Mouse (Mus musculus): ENCODE results near the gene Mob1b. TPM values are rescaled to one million over a fixed set of nuclear protein-coding genes. Genes with fewer than 3 reads are reported as not detected.
A peak's percentile ranks its signal among the peaks of the same experiment; 100 is the strongest.

The Mob1b gene
- 12.5 and 13.2 TPM in 2 replicates for polyA plus RNA-seq (2016; fragmentation: Nextera tagmentation; extraction: Ambion mirVana)

DNA sequence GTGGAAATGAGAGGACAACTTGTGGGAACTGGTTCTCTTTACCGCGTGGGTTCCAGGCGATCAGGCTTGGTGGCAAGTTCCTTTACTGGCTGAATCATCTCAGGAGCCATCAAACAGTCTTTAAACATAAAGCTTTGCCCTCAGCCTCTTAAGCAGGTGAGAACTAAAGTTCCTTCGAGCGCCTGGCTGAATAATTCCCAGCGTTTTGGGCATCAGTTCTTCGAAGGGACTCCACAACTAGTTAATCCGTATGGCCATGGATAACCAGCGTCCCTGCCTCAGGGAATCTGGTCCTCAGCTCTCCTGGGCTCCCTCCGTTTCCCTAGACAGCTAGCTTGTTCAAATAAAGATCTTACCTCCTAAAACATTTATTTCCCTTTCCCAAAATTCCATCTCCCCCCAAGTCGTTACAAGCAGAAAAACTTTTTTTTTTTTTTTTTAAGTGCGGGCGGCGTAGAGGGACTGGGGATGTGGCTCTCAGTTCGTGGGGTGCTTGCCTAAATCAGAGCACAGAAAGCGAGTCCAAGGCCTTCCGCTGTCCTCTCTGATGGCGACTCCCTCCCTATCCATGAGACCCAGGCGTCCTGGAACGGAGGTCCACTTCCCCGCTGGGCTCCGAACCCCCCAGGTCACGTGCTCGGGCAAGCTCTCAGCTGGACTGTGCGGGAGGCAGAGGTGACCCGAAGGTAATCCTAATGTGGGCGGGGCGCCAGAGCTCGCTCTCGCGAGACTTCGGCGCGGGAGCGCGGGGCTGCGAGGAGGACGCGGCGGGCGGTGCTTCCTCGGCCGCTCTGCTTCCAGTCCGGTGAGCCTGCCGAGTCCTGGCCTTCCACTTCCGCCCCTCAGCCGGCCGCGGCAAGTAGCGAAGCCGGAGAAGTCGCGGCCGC is at the start of gene Mob1b:
Mob1b (plus strand) TSS at position 740 of the 887 bp plus-strand sequence.
- H3K4me1 ChIP-seq = peaks cover 33% of the 10 kb centered on the region
- H3K27me3 ChIP-seq (replicated peaks; ENCODE audit: low read depth, poor library complexity, severe bottlenecking) = no peaks in the 10 kb centered on the region
- peaks cover 4% of the 10 kb centered on the region; the same call in 1 of the 2 replicates for H3K36me3 ChIP-seq (replicated peaks)
- H3K9me3 ChIP-seq = no peaks in the 10 kb centered on the region
- peak within 1 kb of the TSS; percentile 96 for H3K27ac ChIP-seq (replicated peaks)
- WGBS = 1% methylated on average over 54 of the region's 54 CpGs
- DNase-seq (ENCODE audit: low spot score) = peak; percentile 98
- peak within 1 kb of the TSS; percentile 98 for H3K4me3 ChIP-seq

DNA sequence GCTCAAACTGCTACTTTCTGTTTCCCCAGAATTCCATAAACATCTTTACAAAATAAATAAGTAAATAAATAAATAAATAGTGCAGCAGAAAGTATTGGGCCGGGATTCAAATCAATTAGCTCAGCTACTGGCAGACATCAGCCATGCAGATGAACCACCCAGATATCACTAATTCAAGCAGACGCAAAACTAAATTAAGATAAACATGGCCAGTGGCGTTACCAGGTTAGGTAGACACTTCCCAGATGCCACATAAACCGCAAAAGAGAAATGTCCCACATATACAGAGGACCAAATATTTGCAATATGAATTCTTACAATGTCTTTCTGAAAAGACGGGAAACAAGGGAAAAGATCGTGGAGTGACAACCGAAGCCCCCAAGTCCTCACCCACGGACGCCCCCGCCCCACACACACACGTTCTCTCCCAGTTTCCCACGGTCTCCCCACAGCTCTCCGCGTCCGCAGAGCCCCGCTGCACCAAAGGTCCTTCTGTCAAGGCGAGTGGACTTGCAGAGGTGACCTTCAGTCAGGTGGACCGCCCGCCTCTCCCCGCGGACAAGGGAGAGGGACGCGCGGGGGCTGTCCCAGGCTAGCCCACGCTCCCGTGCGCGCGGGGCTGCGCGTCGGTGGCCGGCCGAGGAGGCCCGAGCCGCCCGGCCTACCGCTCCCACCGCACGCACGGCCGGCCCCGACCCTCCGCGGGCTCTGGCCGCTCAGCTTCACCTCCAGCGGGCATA is 45.8 kb upstream of the Mob1b start:
- H3K4me3 ChIP-seq = peak overlapping the region; percentile 97
- no peaks in the 10 kb centered on the region for H3K9me3 ChIP-seq
- H3K36me3 ChIP-seq (replicated peaks) = peaks cover 38% of the 10 kb centered on the region
- no peaks in the 10 kb centered on the region for H3K27me3 ChIP-seq (replicated peaks; ENCODE audit: low read depth, poor library complexity, severe bottlenecking)
- 2% methylated on average over 47 of the region's 47 CpGs for WGBS
- peak overlapping the region; percentile 99 for H3K27ac ChIP-seq (replicated peaks)
- peaks cover 22% of the 10 kb centered on the region for H3K4me1 ChIP-seq
- no peak for DNase-seq (ENCODE audit: low spot score)

DNA sequence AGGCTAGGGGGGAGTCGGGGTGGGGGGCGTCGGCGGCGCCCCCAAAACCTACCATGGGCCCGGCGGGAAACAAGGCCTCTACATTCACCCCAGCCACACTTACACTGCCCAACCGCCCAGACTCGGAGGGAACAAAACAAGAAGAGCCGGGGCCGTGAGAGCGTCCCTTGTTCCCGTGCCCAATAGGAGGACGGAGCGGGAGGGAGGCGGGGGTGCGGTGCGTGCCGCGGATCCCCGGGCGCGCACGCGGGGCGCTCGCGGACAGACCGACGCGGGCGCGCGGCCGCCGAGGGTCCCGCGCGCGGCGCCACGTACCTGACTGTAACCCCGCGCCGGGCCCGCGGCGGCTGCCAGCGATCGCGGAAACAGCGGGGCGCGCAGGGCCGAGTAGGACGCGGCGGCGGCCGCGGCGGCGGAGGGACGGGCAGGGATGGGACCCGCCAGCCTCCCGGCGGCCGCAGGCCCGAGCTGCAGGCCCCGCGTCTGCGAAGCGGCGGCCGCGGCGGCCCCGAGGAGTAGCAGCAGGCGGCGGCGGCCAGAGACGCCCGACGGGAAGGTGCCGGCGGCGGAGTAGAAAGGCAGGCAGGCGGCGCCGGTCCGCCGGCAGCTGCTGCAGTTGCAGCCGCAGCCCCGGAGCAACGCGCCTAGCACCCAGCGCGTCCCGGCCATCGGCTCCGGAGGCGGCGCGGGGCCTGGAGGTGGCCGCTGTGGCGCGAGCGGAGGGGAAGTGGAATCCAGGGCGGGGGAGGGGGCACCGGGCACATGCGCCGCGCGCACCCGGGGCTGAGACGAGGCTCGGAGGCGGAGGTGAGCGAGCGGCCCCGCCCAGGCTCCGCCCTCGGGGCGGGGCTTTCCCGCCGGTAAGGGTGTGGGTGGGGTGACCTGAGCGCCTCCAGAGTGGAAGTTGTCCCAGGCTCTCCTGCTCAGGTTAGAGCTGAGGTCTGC is 44.9 kb upstream of the Mob1b start, which contains the start of gene Grsf1:
Grsf1 (minus strand) TSS at position 729 of the 945 bp plus-strand sequence.
- no peaks in the 10 kb centered on the region for H3K9me3 ChIP-seq
- H3K4me1 ChIP-seq = peaks cover 22% of the 10 kb centered on the region
- H3K27ac ChIP-seq (replicated peaks) = peak within 1 kb of the TSS; percentile 99
- no peaks in the 10 kb centered on the region for H3K27me3 ChIP-seq (replicated peaks; ENCODE audit: low read depth, poor library complexity, severe bottlenecking)
- peak within 1 kb of the TSS; percentile 97 for H3K4me3 ChIP-seq
- WGBS = under 1% methylated on average over 127 of the region's 127 CpGs
- peaks cover 29% of the 10 kb centered on the region for H3K36me3 ChIP-seq (replicated peaks)
- peak; percentile 95 for DNase-seq (ENCODE audit: low spot score)

DNA sequence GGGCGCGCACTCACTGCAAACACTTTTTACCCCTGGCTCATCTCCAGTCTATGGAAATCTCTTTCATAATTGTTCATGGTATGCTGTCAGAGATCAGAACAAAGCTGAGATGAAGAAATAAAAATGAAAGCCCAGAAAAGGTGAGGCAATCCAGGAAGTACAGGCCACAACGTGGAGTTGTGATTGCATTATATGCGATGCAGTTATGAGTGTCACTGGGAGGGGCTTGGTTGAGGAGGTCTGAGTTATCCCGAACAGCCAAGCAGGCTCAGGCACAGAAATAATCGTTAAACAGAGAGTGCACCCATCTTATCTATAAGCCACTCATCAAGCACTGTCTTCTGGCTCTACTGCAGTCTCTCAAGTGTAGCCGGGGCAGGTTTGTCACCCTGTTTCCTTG is 41.7 kb upstream of the Mob1b start:
- no peak for DNase-seq (ENCODE audit: low spot score)
- Histone ChIP-seq H3K27ac (replicated peaks) (no peak overlapping the region), H3K27me3 (replicated peaks; ENCODE audit: low read depth, poor library complexity, severe bottlenecking) (no peaks in the 10 kb centered on the region), H3K4me3 (no peak overlapping the region), H3K9me3 (no peaks in the 10 kb centered on the region), H3K36me3 (replicated peaks) (no peaks in the 10 kb centered on the region), H3K4me1 (peaks cover 18% of the 10 kb centered on the region)
- WGBS = 68% methylated on average over 7 of the region's 7 CpGs

DNA sequence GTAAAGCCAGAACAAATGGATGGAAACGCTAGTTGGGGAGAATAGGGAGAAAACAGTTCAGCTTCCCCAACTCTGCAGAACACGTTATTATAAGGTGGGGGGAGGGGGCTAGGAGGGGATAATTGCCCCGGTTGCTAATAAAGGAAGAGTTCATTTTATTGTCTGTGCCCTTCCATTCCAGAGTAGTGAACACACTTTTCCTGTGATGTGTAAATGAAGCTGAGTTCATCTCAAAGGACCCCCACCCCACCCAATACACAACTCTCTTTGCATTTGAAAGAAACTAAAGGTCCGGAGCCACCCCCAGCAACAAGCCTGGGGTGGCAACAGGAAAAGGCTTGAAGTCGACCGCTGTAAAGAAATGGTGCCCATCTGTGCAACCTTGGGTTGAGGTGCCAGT is 41.3 kb upstream of the Mob1b start:
- H3K9me3 ChIP-seq = no peaks in the 10 kb centered on the region
- no peak overlapping the region for H3K27ac ChIP-seq (replicated peaks)
- no peaks in the 10 kb centered on the region for H3K27me3 ChIP-seq (replicated peaks; ENCODE audit: low read depth, poor library complexity, severe bottlenecking)
- H3K36me3 ChIP-seq (replicated peaks) = no peaks in the 10 kb centered on the region
- 22% methylated on average over 6 of the region's 6 CpGs for WGBS
- DNase-seq (ENCODE audit: low spot score) = no peak
- peaks cover 14% of the 10 kb centered on the region for H3K4me1 ChIP-seq
- no peak overlapping the region for H3K4me3 ChIP-seq

DNA sequence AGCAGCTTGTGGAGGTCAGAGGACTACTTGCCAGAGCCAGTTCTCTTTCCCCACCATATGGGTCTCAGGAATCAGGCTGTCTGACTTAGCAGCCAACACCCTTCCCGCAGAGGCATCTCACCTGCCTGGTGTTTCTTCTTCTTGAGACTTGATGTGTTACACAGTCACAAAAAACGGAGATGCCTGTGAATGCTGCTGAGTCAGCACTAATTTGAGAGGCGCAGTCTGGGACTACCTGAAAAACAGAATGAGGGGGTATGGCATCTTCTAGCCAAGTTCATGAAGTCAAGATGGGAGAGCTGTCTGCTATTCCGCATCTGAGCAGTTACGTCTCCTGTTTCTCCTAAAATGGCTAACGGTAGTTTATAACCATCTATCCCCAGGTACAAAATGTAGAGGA is 40.1 kb upstream of the Mob1b start:
- 89% methylated on average over 6 of the region's 6 CpGs for WGBS
- H3K36me3 ChIP-seq (replicated peaks) = no peaks in the 10 kb centered on the region
- DNase-seq (ENCODE audit: low spot score) = no peak
- H3K9me3 ChIP-seq = no peaks in the 10 kb centered on the region
- no peak overlapping the region for H3K27ac ChIP-seq (replicated peaks)
- no peaks in the 10 kb centered on the region; the same call in 1 of the 2 replicates for H3K27me3 ChIP-seq (replicated peaks; ENCODE audit: low read depth, poor library complexity, severe bottlenecking)
- no peak overlapping the region for H3K4me3 ChIP-seq
- H3K4me1 ChIP-seq = peaks cover 9% of the 10 kb centered on the region; the same call in 1 of the 2 replicates

DNA sequence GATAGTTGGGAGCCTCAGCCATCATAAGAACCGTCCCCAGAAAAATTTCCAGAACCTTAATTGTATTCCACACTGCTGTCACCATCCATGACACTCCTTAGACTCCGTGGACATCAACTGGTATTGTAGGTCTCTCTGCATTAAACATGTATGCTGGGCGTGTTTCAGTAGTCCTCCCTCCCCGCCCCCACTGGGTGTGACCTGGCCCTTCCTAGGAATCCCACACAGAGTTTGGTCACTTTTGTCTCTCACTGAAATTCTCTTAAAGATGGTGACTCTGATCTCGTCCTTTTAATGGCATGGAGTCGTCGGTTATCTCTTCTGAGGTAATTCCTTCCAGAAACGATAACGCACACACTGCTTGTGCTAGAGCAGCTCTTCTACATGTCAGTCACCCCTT is 36.9 kb upstream of the Mob1b start:
- 91% methylated on average over 9 of the region's 9 CpGs for WGBS
- Histone ChIP-seq H3K27ac (replicated peaks) (no peak overlapping the region), H3K4me3 (no peak overlapping the region), H3K36me3 (replicated peaks) (no peaks in the 10 kb centered on the region), H3K4me1 (peaks cover 9% of the 10 kb centered on the region; the same call in 1 of the 2 replicates), H3K27me3 (replicated peaks; ENCODE audit: low read depth, poor library complexity, severe bottlenecking) (no peaks in the 10 kb centered on the region; the same call in 1 of the 2 replicates), H3K9me3 (no peaks in the 10 kb centered on the region)
- no peak for DNase-seq (ENCODE audit: low spot score)

DNA sequence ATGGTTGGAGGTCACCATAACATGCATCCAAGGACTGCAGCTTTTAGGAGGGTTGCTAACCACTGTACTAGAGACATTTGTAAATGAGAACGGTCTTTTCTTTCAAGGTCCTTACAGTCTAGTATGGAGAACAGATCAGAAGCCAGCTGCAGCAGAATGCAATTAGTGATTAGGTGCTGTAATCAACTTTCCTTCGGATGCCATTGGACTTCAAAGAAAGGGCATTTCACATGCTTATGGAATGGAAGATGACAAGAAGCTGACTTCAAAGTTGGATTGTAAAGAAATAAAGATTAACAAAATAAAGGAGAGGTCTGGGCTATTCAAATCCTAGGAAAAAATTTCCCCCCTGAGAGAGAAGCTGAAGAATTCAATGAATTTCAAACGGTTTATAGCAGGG is 36.4 kb upstream of the Mob1b start:
- no peak for DNase-seq (ENCODE audit: low spot score)
- Histone ChIP-seq H3K36me3 (replicated peaks) (no peaks in the 10 kb centered on the region), H3K27me3 (replicated peaks; ENCODE audit: low read depth, poor library complexity, severe bottlenecking) (no peaks in the 10 kb centered on the region; the same call in 1 of the 2 replicates), H3K4me1 (peaks cover 6% of the 10 kb centered on the region; the same call in 1 of the 2 replicates), H3K4me3 (no peak overlapping the region), H3K9me3 (no peaks in the 10 kb centered on the region), H3K27ac (replicated peaks) (no peak overlapping the region)
- 53% methylated on average over 3 of the region's 3 CpGs for WGBS

DNA sequence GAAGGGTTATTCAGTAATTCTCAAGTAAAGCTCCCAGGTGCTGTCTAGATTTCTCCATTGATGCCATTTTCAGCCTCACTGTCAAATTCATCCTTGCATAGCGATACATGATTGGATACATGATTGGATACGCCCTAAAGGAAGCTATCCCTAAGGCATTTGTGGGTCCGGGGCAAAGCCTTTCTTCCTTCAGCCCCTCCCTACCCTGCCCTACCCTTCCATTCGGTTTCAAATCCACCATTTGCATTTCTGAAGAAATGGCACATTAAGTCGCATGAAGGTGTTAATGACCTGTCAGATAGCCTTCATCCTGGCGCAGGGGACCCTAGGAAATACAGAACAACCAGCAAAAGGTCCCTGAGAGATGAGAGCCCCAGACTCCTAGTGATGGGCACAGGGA is 35.3 kb upstream of the Mob1b start:
- H3K4me3 ChIP-seq = no peak overlapping the region
- no peaks in the 10 kb centered on the region; the same call in 1 of the 2 replicates for H3K4me1 ChIP-seq
- H3K9me3 ChIP-seq = no peaks in the 10 kb centered on the region
- WGBS = 18% methylated on average over 6 of the region's 6 CpGs
- DNase-seq (ENCODE audit: low spot score) = no peak
- H3K36me3 ChIP-seq (replicated peaks) = no peaks in the 10 kb centered on the region
- no peak overlapping the region for H3K27ac ChIP-seq (replicated peaks)
- no peaks in the 10 kb centered on the region; the same call in 1 of the 2 replicates for H3K27me3 ChIP-seq (replicated peaks; ENCODE audit: low read depth, poor library complexity, severe bottlenecking)

DNA sequence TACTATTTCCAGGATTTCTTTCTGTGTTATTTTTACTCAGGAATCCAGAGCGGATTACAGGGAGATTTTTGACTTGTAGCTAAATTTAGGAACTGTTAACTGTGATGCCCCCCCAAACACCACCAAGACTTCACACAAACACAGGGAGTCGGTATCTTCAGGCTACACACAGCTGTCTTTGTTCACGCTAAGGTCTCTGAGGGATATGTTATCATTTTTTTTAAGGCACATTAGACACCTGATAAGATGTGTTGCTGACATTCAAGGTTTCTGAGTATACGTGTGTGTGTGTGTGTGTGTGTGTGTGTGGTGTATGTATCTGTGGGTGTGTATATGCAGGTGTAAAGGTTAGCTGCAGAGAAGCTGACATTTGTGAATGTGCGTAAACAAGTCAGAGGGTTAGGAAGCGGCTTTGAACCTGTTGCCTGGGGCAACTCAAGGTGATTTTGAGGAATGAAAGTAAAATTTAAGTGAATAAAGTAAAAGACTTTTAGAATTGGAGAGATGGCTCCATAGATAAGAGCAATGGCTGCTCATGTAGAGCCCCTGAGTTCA is 34.8 kb upstream of the Mob1b start:
- H3K4me3 ChIP-seq = no peak overlapping the region
- no peak overlapping the region for H3K27ac ChIP-seq (replicated peaks)
- H3K36me3 ChIP-seq (replicated peaks) = no peaks in the 10 kb centered on the region
- 76% methylated on average over 6 of the region's 6 CpGs for WGBS
- H3K4me1 ChIP-seq = no peaks in the 10 kb centered on the region; the same call in 1 of the 2 replicates
- DNase-seq (ENCODE audit: low spot score) = no peak
- no peaks in the 10 kb centered on the region for H3K9me3 ChIP-seq
- H3K27me3 ChIP-seq (replicated peaks; ENCODE audit: low read depth, poor library complexity, severe bottlenecking) = no peaks in the 10 kb centered on the region; the same call in 1 of the 2 replicates

DNA sequence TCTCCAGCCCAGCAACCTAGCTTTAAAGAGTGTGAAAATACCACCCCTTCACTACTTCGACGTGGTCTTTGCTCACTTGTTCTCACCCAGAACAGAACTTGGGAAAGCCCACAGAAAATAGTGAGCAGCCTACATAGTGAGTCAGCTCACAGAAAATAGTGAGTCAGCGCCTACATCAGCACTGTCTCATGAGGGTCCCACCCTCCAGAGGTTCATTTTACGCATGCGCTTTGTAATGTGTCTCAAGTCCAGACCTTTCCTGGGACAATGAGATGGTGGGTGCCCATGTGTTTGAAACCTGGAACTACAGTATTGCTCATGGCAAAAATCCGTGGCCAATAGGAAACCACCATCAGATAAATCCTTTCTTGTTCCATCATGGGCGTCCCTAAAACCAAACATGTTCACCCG is 32.7 kb upstream of the Mob1b start:
- no peaks in the 10 kb centered on the region; the same call in 1 of the 2 replicates for H3K4me1 ChIP-seq
- H3K36me3 ChIP-seq (replicated peaks) = no peaks in the 10 kb centered on the region
- DNase-seq (ENCODE audit: low spot score) = no peak
- no peaks in the 10 kb centered on the region; the same call in 1 of the 2 replicates for H3K27me3 ChIP-seq (replicated peaks; ENCODE audit: low read depth, poor library complexity, severe bottlenecking)
- H3K27ac ChIP-seq (replicated peaks) = no peak overlapping the region
- H3K9me3 ChIP-seq = no peaks in the 10 kb centered on the region
- no peak overlapping the region for H3K4me3 ChIP-seq
- 84% methylated on average over 8 of the region's 8 CpGs for WGBS
